Mouse (Mus musculus) liver, adult (tissue): ENCODE data around the gene Klhl8.

Experiments
- GATA4 ChIP-seq: IDR thresholded peaks from 2 replicates; pipeline ENCODE4 v1.6.1; 2014; ENCODE audit warnings: mild to moderate bottlenecking, low read length; ENCODE audit not compliant: insufficient replicate concordance

The Klhl8 gene

DNA sequence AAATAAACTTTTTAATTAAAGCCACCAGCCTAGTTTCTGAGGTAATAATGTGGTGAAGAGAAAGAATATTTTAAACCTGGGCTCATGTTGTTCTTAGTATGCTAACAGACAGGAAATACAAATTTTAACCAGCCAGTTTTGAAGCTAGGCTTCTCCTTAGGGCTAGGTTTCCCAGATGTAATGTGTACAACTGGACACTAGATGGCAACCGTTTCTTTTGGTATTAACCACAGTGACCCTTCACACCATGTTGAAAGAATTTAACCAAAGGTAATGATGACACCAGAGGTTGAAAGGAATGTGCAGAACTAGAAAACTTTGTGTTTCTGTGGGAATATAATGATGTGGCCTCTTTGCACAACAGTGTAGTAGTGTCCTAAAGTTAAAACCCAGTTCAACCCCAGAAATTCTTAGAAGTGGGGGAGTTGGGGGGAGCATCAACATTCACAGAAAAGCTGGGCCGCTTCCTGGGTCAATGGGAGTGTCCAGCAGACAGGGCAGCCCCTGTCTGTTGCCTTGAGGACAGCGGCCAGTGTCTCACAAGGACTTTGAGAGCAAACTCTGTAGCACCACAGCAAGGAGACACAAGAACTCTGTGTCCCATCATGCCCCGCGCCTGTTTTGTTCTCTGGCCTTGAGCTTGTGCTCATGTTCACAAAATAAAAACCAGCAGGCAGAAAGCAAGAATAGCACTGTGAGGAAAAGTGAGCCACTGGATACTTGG is 54.6 kb downstream of the Klhl8 start:
- no peak for TF ChIP-seq GATA4

DNA sequence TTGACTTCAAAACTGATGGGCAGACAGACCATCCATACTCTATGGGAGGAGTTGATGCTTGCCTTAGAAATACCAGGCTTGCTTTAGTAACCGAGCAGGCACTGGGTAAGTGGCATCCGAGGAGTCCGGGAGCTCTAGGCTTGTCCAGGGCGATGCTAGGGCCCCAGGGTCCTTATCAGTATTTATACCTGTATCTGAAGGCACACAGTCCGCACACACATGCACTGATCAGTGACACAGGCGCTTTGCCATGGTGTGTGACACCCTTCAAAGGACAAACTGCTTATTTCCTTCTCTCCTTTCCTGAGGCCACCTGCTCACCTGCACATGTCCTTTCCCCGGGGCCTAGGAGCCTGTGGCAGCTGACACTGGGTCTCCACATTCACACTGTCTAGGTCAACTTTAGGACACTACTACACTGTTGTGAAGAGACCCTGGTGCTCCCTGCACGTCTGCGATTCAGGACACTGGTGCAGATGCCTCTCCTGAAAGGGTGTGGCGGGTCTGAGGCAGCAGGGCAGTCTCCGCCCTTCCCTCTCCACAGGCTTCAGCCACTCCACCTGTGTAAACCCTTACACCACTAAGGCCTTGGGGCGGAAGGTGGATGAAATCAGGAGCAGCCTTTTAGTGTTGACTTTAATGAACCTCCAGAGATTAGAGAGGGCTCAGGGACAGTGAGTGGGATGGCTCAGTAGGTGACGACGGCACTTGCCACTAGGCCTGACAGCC is 55.4 kb downstream of the Klhl8 start:
- no peak for TF ChIP-seq GATA4

DNA sequence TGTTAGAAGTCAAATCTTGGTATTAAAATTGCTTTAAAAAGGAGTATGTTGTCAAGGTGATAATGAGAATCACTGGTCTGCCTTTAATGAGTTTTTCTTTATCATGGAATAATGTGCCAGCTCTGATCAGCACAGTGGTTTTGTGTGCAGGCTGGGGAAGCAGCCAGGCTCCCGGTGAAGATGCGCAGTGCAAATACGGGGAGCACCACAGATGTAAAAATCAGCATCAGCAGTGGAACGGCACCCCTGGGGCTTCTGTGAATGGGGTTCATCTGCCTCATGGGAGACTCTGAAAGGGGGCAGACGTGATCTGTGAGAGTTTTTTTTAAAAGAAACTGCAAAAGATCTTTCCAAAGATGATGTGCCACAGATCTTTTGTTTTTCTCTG is 56.3 kb downstream of the Klhl8 start:
- TF ChIP-seq GATA4, result no peak

DNA sequence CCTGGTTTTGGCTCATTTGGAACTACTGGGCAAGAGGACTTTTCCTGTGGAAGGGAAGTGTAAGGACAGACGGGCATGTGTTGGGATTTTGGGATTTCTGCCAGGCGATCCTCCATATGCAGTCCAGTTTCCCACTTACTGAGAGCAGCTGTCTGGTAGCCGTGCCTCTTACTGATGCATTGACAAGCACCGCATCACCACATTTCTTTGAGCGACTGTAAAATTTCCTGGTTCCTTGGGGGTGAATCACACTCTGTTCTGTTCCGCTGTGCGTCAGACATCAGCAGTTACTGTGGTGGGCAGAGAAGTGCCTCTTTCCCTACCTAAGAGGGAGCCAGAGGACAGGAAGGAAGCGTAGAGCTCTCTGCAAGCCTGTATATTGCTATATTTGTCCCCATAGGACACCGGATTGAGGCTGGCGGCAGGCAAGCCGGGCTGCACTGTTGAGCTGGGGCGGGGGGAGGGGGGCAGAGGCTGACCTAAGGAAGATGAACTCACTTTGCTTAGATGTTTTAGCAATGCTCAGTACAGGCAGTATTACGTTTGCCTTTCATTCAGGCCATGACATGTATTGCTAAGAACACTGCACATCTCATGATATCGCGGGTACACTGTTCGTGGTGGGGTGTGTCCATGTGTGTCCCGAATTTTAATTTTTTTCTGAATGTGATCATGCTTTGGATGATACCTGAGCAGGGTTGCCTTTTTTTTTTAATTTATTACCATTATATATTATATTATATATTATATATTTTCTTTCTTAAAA is 56.8 kb downstream of the Klhl8 start:
- no peak for TF ChIP-seq GATA4

DNA sequence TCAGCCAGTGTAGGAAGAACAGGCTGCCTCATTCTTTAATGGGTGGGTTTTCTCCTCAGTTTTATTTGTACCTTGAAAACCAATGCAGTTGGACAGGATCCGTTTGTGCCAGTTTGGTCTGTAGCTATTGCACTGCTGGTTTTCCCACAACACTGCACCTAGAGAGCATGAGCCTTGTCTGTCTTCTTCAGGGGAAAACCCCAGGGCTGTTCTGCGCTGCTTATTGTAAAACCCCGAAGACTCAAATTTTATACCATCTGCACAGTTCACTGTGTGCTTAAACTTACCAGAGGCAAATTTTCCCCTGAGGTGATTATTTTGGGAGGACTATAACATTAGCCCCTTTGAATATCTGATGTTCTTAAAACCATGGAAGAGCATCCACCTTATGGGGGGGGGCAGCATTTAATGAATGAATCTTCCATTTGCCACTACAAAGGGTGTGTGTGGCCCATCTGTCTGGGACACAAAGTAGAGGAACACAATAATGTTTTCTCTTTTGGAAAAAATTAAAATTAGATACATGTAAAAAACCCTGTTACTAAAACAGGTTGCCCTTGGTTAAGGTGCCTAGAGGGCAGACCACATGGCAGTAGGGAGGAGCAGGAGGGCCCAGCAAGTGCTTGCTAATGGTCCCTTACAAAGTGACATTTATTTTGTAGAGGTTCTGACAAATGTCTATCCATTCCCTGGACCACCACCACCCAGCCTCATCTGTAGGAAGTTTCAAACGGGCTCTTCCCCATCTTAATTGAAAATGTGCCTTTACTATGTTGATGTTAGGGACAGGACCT is 58.1 kb downstream of the Klhl8 start:
- no peak for TF ChIP-seq GATA4

DNA sequence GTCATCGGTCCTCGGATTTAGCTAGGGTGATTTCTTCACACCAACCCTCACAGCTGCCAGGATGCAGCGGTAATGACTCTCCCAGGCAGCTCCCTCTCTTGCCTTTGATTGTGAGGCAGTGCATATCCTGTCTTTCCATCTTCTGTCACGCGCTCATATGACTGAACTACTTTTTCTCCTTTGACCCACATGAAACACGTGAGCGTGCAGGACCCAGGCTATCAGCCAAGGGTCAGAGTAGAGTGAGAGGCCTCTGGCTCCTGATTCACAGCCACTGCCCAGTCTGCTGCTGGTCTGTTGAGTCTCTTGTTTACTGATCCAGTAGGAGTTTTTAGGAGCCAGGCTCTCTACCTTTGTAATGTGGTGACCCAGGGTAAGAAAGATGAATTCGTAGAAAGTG is 62.5 kb downstream of the Klhl8 start:
- peak; percentile 61; the same call in 1 of the 2 replicates for TF ChIP-seq GATA4

DNA sequence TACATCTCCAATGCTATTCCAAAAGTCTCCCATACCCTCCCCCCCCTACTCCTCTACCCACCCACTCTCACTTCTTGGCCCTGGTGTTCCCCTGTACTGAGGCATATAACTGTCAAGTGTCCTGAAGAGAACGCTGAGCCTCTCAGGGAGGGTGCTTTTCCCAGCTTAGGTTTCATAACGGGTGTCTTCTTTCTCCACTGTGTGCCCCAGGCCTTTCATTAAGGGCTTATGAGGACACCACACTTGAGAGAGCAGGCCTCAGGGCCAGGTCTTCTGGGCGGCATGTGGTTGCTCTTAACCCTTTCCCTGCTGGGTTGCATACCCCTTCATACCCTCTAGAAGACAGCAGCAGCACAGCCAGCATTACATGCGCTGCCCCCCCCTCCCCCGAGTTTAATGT is 64.5 kb downstream of the Klhl8 start:
- no peak for TF ChIP-seq GATA4

DNA sequence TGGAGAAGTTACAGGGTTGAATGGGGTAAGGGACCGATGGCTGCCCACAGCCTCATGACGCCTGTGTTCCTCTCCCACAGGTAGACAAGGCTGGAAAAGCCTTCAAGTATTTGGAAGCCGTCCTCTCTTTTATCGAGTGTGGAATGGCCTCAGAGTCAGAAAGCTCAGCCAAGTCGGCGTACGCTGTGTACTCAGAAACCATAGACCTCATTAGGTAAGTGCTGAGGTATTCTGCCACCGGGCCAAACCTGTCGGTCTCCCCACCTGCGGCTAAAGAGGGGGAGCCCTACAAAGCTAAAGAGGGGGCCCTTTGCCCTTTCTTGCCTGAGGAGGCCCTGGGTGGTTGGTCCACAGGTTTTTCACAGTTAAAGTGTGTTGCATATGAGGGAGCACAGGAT is 64.9 kb downstream of the Klhl8 start:
- no peak for TF ChIP-seq GATA4

DNA sequence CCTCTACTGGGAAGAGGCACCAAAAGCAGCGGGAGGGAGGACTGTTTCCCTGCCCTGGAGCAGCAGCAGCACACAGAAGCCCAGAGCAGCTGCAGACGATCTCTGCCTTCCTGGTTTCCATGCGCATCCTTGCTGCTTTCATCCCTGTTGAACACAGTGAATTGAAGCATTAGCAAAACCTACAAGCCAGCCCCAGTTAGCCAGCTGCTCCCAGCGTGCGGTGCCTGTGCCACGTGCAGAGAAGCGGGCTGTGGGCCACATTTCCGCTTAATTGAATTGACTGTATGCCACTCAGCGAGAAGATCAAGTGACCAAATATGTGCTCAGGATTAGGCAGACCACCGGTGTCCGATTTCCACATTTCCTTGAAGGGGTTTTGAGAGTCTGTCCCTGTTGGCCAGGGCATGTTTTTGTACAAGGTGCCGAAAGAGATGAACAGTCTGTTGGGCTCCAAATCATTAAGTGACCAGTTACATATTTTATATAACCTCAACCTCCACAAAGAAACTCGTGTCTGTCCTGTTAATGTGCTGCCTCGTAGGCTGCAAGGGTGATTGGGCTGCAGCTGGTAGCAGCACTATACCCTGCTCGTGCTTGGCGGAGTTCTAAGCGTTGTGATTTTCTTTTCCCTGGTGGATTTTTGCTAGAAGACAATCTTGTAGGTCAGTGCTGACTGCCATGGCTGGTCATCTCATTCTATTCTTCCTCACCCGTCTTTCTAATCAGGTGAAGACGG is 65.5 kb downstream of the Klhl8 start:
- TF ChIP-seq GATA4, result no peak

DNA sequence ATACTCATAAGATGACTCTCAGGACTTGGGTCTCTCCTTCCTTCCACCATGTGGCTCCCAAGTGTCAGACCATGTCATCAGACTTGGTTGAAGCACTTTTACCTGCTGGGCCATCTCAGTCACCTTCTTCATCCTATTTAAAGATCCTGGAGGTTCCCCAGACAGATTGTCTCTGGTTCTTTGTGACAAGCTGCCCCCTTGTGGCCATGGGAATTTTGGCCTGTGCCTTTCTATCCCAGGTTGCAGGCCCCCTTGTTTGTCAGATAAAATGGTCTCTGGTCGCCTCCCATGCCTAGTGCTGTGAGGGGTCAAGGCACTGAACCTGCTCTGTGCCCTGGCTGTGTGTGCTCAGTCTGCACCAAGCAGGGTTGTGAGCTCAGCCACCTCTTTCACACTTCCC is 67.1 kb downstream of the Klhl8 start:
- no peak for TF ChIP-seq GATA4

DNA sequence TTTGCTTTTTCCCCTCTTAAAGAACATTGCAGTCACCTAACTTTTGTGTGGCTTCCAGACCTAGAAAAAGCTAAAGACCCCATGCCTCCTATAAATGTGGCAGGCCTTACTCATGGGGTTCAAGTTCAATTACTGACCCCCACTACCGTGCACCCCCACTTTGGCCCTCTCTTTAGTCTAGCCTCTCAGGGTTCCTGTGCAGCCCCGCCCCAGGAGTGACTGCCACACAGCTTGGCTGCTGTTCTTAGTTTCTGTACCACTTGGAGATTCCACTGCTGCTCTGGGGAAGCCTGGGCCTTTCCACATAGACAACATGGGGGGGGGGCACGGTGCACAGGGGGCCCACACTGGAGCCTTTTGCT is 71.8 kb downstream of the Klhl8 start:
- no peak for TF ChIP-seq GATA4

DNA sequence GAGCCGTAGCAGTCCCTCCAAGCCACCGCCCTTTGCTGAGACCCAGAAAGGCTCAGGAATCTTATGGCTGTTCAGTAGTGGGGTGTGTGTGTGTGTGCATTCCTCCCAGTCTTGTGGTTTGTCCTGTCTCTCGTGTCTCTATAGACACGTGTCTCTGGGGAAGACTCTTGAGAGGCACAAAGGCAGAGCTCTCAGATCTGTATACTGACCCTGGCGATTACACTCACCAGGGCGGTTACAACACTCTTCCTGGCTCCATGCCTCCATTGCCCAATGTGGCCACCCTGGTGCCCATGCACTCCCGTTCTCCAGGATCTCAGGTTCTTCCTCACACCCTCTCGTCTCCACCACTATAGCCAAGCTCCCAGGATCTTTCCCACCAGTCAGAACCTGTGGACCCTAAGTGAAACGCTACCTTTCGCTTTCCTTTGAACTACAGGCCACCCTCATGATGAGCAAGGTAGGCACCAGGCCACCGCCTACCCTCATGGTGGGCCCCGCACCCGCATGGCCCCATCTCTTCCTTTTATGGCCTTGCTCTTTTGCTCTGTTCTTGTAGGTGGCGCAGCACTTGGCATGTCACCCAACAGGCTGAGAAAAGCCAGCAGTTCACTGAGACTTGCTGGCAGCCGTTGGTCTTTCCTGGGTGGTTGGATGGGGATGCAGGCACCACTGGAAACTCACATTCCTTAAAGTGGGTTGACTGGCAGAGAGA is 72.4 kb downstream of the Klhl8 start:
- TF ChIP-seq GATA4, result no peak

DNA sequence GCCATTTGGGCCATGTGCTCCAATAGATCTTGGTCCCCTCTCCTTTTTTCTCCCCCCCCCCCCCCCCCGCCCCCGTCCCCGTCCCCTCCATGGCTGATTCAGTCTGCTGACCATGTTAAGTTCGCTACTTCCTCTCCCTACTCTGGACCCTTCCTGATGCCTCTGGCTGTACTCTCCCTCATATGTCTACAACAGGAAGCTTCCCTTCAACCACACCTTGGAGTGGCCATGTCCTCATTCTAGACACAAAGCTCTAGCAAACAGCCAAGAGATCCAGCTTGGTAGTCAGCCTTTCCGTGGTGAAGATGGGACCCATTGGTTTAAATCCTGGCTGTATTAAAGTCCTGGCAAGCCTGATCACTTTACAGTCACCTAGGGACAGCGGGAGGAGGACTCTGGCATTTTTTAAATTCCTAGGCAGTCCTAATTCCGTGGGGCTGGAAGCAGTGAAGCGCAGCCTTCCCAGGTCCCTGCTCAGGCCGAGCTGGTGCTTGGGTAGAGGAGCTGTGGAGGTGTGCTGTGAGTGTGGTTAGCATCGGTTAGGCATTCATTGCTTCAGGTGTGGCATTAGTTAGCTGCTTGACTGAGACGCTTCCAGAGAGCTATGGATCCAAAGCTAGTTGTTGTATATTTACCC is 74.8 kb downstream of the Klhl8 start:
- no peak for TF ChIP-seq GATA4
